Mouse (Mus musculus): Measurements from ENCODE around the gene Dusp23. TPM values are rescaled to one million over a fixed set of nuclear protein-coding genes. Genes with fewer than 3 reads are reported as not detected.

The Dusp23 gene
- total RNA-seq (2021) = 10 to 100 TPM; 10.4 to 11.1 TPM

DNA sequence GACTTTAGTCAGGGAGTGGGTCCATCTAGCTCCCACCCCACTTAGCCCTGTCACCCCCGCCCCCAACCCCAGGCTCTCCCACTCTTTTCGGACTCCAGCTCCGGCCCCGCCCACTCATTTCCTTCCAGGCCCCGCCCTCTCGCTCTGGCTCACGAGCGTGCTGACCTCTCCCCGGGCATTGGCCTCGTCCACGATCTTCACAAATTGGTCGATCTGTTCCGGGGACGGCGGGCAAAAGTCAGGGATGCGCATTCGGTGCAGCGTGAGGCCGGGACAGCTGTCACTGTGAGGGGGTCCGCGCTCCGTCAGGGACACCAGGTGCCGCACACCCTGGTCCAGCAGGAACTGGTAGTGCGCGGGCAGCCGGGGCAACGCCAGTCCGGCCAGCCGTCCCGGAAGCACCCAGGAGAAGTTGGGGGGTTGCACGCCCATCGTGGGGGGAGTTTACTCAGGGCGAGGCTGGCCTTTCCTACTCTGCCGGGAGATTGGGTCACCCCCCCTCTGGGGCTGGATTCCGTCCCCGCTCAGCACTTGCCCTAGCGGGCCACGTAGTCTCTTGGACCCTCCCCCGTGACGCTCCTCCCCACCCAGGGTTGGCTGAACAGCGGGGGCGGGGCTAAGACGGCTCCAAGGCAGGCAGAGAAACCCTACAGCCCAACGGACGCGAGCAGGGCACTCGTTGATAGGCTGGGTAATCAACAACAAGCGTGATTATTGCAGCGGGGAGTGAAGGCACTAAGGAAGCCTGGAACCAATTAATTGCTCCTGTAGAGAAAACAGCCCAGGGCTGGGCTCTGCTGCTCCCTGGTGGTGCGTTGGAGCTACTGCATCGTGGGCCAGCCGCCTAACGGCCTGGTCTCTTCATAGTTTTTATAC is at the start of gene Dusp23:
Dusp23 (minus strand) TSS at position 512 of the 876 bp plus-strand sequence.
- intact Hi-C loops (cut with DNase I) = loop anchor here (1.0 to 5.0 kb wide), 4 partner anchors 13 to 221 kb away; no protein-coding TSS in a partner anchor

DNA sequence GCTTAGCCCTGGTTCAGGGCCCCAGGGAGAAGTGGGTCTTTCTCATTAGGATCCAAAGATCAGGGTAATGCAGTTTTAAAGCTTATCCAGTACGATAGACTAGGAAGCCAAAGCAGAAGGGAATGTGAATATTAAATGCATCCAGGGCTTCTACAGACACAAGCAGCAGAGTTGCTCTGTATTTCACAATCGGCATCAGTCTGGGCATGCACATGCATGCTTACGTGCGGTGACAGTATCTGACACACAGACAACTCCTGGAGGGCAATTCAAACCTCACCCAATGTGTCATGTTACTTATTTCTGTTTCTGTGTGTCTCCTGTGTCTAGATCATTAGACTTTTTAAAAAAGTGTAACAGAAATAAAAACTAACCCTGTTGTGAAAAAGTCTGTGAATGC is 48.0 kb upstream of the Dusp23 start:
- intact Hi-C loops (cut with DNase I) = no loop called here
- no peak for DNase-seq (ENCODE audit: low spot score)

More for the DNA sequence above, at the start of gene Dusp23:
- peak; percentile 98 for DNase-seq (ENCODE audit: low spot score)

DNA sequence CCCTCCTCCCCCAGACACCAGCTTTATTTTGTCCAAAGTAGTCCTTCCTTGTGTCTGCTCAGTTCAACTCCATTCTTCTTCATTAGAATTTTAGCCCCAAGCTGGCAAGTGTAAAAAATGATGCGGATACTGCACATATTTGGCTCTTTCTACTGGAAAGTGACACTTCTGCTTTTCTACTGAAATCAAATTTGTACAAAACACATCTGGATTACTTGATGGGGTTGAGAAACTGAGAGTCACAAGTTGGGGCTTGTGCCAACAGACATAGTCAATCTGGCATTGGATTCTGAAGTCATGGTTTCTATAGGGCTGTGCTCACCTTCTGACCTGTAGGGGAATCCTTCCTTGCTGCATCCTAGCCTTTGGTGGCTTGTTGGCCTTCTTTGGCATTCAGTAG is 38.0 kb upstream of the Dusp23 start:
- intact Hi-C loops (cut with DNase I) = no loop called here
- DNase-seq (ENCODE audit: low spot score) = no peak

DNA sequence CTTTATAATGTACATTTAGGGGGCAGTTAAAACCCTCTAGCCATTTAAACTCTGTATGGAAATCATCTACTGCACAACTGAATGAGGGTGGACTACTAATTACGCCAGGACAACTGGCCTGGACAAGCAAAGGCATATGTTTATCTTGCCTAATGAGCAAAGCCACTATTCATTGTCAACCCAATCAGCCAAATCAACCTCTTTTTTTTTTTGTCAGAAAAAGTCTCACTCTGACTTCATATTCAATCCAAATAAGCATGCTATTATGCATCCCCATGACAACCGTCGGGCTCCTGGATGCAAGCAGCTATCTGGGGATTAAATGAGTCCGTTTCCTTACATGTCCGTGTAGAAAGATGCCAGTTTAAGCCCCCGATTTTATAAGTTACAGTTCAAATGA is 34.8 kb upstream of the Dusp23 start:
- no peak for DNase-seq (ENCODE audit: low spot score)
- intact Hi-C loops (cut with DNase I) = no loop called here

DNA sequence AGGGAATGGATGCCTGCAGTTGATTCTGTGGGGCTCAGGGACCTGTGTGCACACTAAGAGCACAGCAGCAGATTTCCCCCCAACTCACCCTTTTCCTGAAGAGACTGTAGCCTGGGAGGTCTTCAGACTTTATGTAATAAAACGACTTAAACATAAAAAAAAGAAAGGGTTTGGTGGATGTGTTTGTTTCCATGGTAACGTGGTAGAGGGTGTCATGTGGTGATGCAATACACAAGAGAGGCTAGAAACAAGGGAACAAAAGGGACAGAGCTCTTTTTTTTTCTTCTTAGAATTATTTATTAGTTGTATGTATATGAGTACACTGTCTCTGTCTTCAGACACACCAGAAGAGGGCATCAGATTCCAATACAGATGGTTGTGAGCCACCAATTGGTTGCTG is 32.7 kb upstream of the Dusp23 start:
- intact Hi-C loops (cut with DNase I) = no loop called here
- no peak for DNase-seq (ENCODE audit: low spot score)

DNA sequence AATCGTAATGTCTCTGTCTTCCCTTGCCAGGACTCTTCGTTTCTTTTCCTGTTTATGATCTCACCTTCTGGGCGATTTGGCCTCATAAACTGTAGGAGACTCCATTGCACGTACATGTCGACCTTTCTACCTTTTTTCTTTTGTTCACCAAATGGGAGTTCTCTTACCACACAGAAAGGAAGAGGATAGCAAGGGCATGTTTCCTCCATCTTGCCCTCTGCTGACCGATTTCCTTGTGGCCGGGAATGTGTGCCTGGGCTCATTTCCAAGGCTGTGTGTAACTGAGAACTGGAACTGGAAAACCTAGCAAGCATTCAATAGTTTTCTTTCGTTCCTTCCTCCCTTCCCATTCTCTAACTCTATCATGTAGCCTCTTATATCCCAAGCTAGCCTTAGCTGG is 26.9 kb upstream of the Dusp23 start:
- intact Hi-C loops (cut with DNase I) = no loop called here
- DNase-seq (ENCODE audit: low spot score) = no peak

- intact Hi-C loops (cut with DNase I) = no loop called here
Observed at GRCm38 (mm10) chr1:172657266-172657665, 24.5 kb upstream of the Dusp23 start.

DNA sequence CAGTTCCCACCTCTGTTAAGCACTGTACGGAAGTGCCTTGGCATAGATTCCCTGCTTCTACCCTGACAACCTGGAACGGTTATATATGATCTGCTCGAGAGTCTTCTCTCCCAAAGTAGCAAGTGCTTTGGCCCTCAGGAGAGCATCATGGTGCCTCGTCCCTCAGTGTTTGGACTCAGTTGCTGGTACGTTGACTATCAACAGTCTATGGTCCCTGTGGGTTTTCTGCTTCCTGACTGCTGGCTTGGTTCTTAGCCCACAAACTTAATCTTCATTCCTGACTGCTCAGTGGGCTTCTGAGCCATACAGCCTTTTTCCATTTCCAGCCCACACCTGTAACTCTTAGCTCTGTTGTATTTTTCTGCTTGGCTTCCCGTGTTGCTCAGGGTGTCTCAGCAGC is 21.1 kb upstream of the Dusp23 start:
- DNase-seq (ENCODE audit: low spot score) = no peak
- intact Hi-C loops (cut with DNase I) = no loop called here

More at GRCm38 (mm10) chr1:172657266-172657665, 24.5 kb upstream of the Dusp23 start:
- no peak for DNase-seq (ENCODE audit: low spot score)

DNA sequence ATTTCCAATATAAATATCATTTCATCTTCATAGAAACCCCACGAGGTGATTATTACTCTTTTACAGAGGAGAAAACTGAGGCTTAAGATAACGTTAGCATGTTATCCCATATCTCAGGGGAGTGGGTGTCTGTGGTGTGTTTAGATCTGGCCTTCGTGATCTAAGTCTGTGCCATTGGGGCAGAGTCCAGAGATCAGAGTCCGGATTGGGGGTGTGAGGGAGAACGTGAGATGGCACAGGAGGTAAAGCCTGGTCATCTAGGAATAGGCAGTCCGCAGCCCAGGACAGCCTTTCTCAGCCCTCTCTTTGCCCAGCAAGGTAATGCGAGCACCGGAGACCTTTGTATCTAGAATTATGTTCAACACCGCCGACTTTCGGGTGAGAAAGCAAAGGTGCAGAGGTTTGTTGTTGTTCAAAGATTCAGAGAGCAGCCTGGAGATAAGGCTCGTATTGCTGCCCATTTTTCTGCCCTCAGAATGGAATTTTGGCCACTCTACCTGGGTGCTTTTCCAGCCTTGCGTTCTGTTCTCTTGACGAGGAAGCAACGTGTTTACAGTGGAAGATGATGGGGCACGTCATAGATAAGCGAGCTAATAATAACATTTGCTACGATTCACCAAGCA is 19.4 kb upstream of the Dusp23 start:
- intact Hi-C loops (cut with DNase I) = no loop called here
- no peak for DNase-seq (ENCODE audit: low spot score)

DNA sequence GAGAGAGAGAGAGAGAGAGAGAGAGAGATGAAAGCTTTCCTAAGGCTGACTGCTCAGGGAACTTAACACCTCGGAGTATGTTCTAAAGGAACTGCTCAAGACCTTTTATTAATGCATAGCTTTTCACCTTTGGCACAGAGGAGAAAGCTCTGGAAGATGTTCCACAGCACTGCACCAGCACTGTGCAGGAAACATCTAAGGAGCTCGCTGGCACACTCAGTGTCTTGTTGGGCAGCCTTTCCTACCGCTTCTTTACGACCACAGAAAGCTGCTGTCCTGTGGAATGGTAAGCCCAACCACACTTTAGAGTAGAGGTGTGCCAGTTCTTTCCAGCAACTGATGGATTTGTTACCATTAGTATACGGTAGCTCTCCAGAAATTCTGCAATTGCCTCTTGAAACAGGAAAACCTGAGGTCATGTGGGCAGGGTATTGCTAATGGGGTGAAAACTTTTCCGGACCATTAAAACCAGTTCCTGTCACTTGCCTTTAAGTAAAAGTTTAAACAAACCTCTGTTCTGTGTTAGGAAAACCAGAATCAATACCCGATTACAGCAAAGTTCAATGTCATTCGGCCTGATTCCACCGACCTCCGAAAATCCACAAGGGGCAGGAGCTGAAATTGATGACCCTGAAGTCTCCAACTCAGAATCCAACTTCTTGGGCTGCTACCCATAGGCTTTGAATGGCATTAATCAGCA is 18.7 kb upstream of the Dusp23 start:
- intact Hi-C loops (cut with DNase I) = no loop called here
- no peak for DNase-seq (ENCODE audit: low spot score)

DNA sequence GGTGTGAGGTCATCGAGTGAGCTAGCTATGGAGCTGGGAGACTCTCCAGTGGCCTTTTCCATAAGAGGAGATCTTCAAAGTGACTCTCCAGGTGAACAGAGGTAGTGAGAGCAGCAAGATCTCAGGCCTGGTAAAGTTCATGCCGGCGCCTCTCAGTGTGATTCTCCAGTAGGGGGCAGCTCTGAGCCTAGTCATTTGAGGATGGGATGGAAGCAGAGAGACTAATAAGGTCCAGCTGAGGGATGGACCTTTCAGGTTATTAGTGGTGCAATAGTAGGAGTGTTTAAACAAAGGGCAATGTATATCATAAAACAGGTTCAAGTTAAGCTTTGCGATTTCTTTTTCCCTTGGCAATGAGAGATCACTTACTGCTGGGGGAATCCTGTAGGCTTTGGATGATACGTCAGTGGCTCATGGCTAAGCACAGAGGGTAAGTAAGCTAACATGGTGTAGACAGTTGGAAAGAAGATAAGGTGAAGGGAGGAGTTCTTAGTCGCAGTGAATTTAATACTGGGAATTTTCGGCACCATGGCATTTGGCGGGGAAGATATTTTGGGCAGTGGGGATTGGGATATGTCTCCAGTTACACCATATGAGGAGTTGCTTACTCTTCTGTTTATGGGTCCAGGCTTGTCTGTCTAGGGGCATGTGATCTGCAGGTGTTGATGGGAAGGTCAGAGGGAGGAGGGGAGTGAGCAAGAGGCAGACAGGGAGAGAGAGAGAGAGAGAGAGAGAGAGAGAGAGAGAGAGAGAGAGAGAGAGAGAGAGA is 17.9 kb upstream of the Dusp23 start:
- intact Hi-C loops (cut with DNase I) = no loop called here
- DNase-seq (ENCODE audit: low spot score) = no peak

DNA sequence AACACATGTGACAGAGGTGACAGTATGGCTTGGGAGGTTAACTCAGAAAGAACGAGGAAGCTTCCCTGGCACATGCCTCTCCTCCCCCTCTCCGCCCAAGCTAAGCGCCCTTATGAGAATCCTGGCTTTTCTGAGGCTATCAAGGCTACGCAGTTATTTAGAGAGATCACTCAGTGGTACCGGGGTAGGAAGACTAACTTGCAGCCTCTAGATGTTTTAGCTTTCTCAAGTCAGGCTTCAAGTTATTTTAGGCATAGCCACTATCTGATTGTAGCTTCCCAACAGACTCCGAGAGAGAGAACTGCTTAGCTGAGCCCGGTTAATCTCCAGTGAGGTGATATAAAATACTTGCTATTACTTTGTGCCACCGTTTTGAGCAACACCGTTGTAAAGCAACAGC is 16.6 kb upstream of the Dusp23 start:
- no peak for DNase-seq (ENCODE audit: low spot score)
- intact Hi-C loops (cut with DNase I) = no loop called here

DNA sequence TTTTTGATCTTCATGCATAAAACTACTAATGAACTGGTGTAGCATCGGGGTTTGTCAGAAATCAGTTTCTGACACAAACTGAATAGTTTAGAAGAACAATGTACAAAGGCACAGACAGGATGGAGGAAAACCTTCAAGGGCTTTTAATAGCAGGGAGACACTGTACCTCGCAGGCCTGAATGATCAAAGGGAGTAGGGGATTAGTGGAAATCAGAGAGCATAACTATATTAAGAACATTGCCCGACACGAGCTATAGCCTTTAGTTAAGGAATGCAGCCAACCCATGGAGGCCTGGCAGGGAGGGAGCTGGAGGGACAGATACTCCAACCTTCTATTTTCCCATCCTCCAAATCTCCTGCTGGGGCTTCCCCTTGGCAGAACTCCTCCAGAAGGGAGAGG is 14.5 kb upstream of the Dusp23 start:
- no peak for DNase-seq (ENCODE audit: low spot score)
- intact Hi-C loops (cut with DNase I) = no loop called here

DNA sequence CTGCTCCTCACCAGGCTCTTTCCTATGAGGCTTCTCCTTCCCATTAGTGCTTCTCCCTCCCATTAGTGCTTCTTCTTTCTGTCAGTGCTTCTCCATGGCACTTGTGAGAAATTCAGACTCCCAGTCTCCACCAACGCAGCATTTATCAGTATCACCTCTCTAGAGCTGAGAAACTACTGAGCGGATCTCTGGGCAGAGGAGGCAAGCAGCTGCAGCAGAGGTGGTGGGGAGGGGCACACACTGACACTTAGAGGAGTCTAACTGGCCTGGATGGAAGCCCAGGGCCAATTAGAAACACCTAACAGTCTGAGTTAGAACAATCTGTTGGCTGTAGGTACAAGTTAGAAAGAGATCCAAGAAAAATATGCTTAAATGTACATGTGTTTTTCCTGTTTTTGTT is 6.0 kb upstream of the Dusp23 start:
- intact Hi-C loops (cut with DNase I) = no loop called here

GRCm38 (mm10) chr1:172637801-172638200 is 5.0 kb upstream of the Dusp23 start:
- intact Hi-C loops (cut with DNase I) = no loop called here
- DNase-seq (ENCODE audit: low spot score) = no peak

More for the DNA sequence above, 6.0 kb upstream of the Dusp23 start:
- no peak for DNase-seq (ENCODE audit: low spot score)

DNA sequence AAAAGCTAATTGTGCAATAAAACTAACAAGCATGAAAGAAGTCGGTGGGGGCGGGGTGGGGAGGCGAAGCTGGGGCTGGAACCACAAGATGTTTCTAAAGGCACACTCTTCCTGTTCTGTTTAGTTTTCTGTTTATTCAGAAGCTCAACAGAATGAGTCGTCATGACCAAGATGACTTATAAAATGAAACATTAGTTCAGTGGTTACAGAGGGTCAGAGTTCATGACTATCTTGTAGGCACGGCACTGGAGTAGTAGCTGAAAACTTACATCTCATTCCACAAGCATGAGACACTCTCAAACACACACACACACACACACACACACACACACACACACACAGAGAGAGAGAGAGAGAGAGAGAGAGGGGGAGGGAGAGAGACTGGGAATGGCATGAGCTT is 3.5 kb upstream of the Dusp23 start:
- DNase-seq (ENCODE audit: low spot score) = no peak
- intact Hi-C loops (cut with DNase I) = no loop called here

DNA sequence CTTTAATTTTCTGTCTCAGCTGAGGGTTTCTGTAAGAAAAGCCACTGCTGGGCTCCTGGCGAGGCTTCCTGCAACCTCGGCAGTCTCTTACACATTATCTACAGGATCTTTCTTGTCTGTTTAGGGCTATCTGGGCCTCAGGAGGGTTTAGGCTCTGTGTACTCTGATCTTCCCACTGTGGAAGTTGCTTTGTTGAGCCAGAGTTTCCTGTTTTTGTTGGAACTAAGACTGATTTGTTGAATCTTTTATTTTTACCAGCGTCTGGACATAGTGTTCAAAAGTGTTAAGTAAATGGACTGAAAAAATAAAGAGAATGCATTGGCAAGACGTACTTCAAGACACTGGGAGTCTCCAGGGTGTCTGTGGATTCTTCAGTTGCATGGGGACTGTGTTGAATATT is 2.5 kb upstream of the Dusp23 start:
- intact Hi-C loops (cut with DNase I) = no loop called here
- DNase-seq (ENCODE audit: low spot score) = no peak

DNA sequence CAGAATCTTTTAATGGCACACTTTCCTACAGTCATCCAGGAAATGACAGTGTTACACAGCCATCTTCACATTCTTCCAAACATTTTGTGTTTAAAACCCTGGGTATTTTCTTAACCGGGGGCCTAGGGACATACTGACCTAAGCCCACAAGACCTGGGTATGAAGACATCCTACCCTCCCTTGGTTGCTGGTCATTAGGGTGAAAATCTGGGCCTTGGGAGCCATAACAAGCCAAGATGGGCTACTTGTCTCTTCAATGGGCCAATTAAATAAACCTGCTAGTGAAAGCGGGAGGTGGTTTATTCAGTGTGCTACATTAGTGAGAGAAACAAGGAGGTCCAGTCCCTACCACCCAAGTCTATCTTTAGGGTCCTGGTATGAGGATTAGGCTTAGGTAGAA is 1.4 kb upstream of the Dusp23 start:
- no peak for DNase-seq (ENCODE audit: low spot score)
- intact Hi-C loops (cut with DNase I) = loop anchor here (5.0 kb wide), 1 partner anchor 147 kb away; no protein-coding TSS in a partner anchor

DNA sequence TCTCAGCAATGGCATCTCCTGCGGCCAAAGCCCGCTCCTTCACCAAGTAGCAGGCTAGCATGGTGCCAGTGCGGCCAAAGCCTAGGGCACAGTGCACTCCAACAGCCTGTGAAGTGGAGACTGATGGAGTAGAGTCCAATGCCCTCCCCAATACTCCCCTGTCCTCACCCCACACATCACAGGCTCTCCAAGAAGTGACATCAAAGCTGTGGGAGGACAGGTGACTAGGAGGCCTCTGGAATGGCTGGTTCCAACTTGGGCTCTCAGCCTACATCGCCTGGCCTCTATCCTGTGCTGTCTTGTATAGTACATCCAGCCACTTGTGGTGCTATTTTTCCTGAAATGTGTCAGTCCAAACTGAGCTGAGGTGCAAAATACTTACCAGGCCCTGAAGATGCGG is 1.0 kb downstream of the Dusp23 start:
- intact Hi-C loops (cut with DNase I) = loop anchor here (1.0 to 5.0 kb wide), 2 partner anchors 12 to 144 kb away; no protein-coding TSS in a partner anchor
- DNase-seq (ENCODE audit: low spot score) = no peak

DNA sequence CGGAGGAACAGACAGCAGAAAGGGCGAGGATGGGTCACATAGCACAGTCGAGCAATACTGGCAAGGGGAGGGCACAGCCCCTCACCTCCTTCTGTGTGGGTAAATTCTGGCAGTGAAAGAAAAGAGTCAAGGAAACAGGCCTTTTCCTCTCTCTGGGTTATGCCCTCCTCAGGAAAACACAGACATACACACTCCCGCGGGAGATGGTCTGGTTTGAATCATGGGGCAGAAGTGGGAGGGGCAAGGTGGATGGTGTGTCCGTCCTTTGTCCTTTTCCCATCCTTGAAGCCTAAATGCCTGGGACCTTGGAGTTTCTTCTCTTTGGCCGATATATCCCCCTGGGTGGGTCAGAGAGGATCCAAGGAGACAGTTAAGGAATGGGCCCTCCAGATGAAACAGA is 2.9 kb downstream of the Dusp23 start:
- DNase-seq (ENCODE audit: low spot score) = no peak
- intact Hi-C loops (cut with DNase I) = loop anchor here (5.0 kb wide), 1 partner anchor 143 kb away; no protein-coding TSS in a partner anchor
